In the genomic region with DNA sequence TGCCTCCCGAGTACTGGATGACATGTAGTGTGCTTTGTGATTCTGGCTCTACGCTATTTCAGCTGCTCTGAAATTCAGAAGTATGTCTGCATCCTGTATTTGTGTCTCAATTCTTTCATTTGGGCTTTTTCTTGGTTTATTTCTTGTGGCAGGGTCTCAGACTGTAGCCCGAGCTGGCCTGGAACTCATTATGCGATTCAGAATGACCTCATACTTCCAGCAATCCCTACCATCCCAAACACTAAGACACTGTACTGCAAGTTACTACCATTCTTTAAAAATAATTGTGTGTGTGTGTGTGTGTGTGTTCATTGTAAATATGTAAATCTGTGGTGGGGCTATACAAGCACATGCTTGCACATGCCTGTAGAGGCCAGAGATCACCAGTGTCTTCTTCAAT, we compare ENCODE assay signal across 17 mouse cellular contexts.
"Had no signal": no experiment of that assay in that cellular context is flagged by ENCODE, and none has a peak within 500 bp of the region (broad histone marks: within the 10 kb centered on the region; RNA-seq: fewer than 3 reads in every experiment).

No protein-coding gene starts in this region.

- H3K9me3 ChIP-seq: lung, embryonic 15.5 days; megakaryocyte, embryonic 14.5 days; midbrain, embryonic 13.5 days; midbrain, embryonic 15.5 days; neural tube, embryonic 12.5 days had no signal

- H3K4me3 ChIP-seq: lung, embryonic 15.5 days; megakaryocyte, embryonic 14.5 days; midbrain, embryonic 13.5 days; midbrain, embryonic 15.5 days; neural tube, embryonic 12.5 days had no signal

- H3K4me1 ChIP-seq: lung, embryonic 15.5 days had no signal

- H3K27ac ChIP-seq: lung, embryonic 15.5 days; midbrain, embryonic 13.5 days; midbrain, embryonic 15.5 days; neural tube, embryonic 12.5 days had no signal

- H3K4me2 ChIP-seq: lung, embryonic 15.5 days; midbrain, embryonic 11.5 days; midbrain, embryonic 13.5 days; midbrain, embryonic 15.5 days; neural tube, embryonic 12.5 days had no signal

- H3K9ac ChIP-seq: lung, embryonic 15.5 days; midbrain, embryonic 13.5 days; midbrain, embryonic 15.5 days; neural tube, embryonic 12.5 days had no signal

- DNase-seq: lung, adult 2 months; lung, postnatal 14 days; lung, postnatal 36 days; right cerebral cortex, adult 18-20 months; right cerebral cortex, postnatal 25 days; right cerebral cortex, postnatal 4 days; spleen, adult 18-20 months; thymus, adult 18-20 months; thymus, postnatal 14 days; thymus, postnatal 36 days had no signal

- H3K36me3 ChIP-seq: lung, embryonic 15.5 days; midbrain, embryonic 13.5 days; midbrain, embryonic 15.5 days; neural tube, embryonic 12.5 days had no signal

- H3K27me3 ChIP-seq: lung, embryonic 15.5 days; midbrain, embryonic 13.5 days; midbrain, embryonic 15.5 days; neural tube, embryonic 12.5 days had no signal

- ATAC-seq: lung, postnatal 0 days; midbrain, embryonic 13.5 days; midbrain, embryonic 15.5 days had no signal
